Mouse (Mus musculus): Measurements from ENCODE around the gene Tanc2. TPM values are rescaled to one million over a fixed set of nuclear protein-coding genes. Genes with fewer than 3 reads are reported as not detected.

The Tanc2 gene
- total and polyA plus RNA-seq, 3 experiments, result 0.04 to 0.18 TPM; not detected in 1

DNA sequence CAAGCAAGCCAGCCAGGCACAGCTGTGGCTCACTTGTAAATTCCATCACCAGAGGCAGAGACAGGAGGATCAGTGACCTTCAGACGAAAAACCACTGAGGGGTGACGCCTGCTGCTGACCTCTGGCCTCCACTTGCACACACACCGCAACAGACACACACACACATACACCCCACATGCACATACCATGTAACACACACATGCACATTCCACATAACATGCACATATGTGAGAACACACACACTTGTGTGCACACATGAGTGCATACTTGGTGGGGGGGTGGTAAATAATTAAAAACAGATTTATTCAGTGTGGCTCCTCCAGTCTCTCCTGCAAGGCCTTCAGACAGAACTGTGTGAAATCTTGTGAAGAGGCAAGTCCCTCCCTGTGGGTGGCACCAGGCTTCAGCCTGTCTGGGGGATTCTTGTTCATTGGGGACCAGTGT, 361.8 kb downstream of the Tanc2 start:
- no peaks in the 10 kb centered on the region for H3K9me3 ChIP-seq (replicated peaks; ENCODE audit: insufficient read depth, low read length)
- peaks cover 2% of the 10 kb centered on the region in 2 experiments for H3K27me3 ChIP-seq (ENCODE audit: control insufficient read depth in 1 of 2, insufficient read depth in 2 of 2, low read length in 2 of 2)
- TF ChIP-seq CTCF (IDR thresholded peaks at IDR 0.05 in 2 of 3, conservative IDR thresholded peaks at IDR 0.05 in 1 of 3; ENCODE audit: control insufficient read depth in 1 of 3, insufficient read depth in 1 of 3, low read depth in 2 of 3, low read length in 3 of 3, poor library complexity in 1 of 3, severe bottlenecking in 1 of 3), result no peak
- TF ChIP-seq USF2 (IDR thresholded peaks at IDR 0.05; ENCODE audit: borderline replicate concordance in 1 of 2, insufficient read depth in 1 of 2, low read depth in 1 of 2, low read length in 2 of 2), result no peak
- no peak for TF ChIP-seq ZC3H11A (IDR thresholded peaks at IDR 0.05; ENCODE audit: low read depth, low read length)
- no peak for TF ChIP-seq MEF2A (IDR thresholded peaks at IDR 0.05; ENCODE audit: extremely low read depth, insufficient replicate concordance, low read depth, low read length, poor library complexity, severe bottlenecking)
- TF ChIP-seq ELF1 (IDR thresholded peaks at IDR 0.05; ENCODE audit: low read depth, low read length), result no peak
- TF ChIP-seq BHLHE40 (IDR thresholded peaks at IDR 0.05; ENCODE audit: borderline replicate concordance, low read depth, low read length), result no peak
- no peak for TF ChIP-seq MYC (IDR thresholded peaks at IDR 0.05; ENCODE audit: low read depth, low read length)
- no peak for TF ChIP-seq HCFC1 (IDR thresholded peaks at IDR 0.05; ENCODE audit: low read depth, low read length)
- TF ChIP-seq MAX (IDR thresholded peaks at IDR 0.05; ENCODE audit: low read length), result no peak
- no peak for TF ChIP-seq USF1 (IDR thresholded peaks at IDR 0.05; ENCODE audit: low read depth, low read length)
- peaks cover 5 to 19% of the 10 kb centered on the region in 2 experiments for H3K4me1 ChIP-seq (ENCODE audit: control insufficient read depth in 1 of 2, insufficient read depth in 2 of 2, low read length in 2 of 2)
- H3K9ac ChIP-seq (ENCODE audit: control insufficient read depth, low read depth, low read length, poor library complexity, severe bottlenecking), result no peak overlapping the region
- no peaks in the 10 kb centered on the region; the same call in 1 of the 2 replicates for H3K79me2 ChIP-seq (ENCODE audit: control insufficient read depth, insufficient read depth, low read length, poor library complexity)
- DNase-seq (ENCODE audit: low read depth, low spot score), result no peak
- H3K4me3 ChIP-seq (ENCODE audit: control insufficient read depth in 1 of 2, insufficient read depth in 1 of 2, low read depth in 2 of 2, low read length in 2 of 2), result no peak overlapping the region
- no peak overlapping the region for H3K27ac ChIP-seq (ENCODE audit: control insufficient read depth, low read depth, low read length)
- H3K36me3 ChIP-seq (ENCODE audit: control insufficient read depth in 1 of 2, insufficient read depth in 2 of 2, low read length in 2 of 2), result peaks cover 0 to 4% of the 10 kb centered on the region in 2 experiments; a peak in 2 of 4 replicates

DNA sequence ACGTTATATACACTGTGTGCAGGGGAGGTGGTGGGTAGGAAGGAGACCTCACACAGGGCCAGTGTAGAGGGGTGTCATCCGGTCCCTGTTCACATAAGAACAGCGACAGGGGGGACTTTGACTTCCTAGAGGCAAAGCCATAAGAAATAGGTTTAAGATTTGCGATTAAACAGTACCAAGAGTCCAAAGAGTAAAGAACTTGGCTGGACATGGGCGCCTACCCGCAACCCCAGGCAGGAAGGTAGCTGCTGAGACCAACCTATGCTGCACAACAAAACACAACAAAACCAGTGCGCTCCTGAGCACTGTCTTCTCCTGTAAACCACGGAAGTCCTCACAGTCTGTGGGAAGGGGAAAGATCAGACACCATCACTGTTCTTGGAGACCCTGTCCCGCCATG, 362.3 kb downstream of the Tanc2 start:
- Histone ChIP-seq H3K9me3 (replicated peaks; ENCODE audit: insufficient read depth, low read length) (no peaks in the 10 kb centered on the region), H3K4me1 (ENCODE audit: control insufficient read depth in 1 of 2, insufficient read depth in 2 of 2, low read length in 2 of 2) (peaks cover 4 to 17% of the 10 kb centered on the region in 2 experiments), H3K27ac (ENCODE audit: control insufficient read depth, low read depth, low read length) (no peak overlapping the region), H3K27me3 (ENCODE audit: control insufficient read depth in 1 of 2, insufficient read depth in 2 of 2, low read length in 2 of 2) (peaks cover 2% of the 10 kb centered on the region in 2 experiments), H3K9ac (ENCODE audit: control insufficient read depth, low read depth, low read length, poor library complexity, severe bottlenecking) (no peak overlapping the region), H3K4me3 (ENCODE audit: control insufficient read depth in 1 of 2, insufficient read depth in 1 of 2, low read depth in 2 of 2, low read length in 2 of 2) (no peak overlapping the region), H3K36me3 (ENCODE audit: control insufficient read depth in 1 of 2, insufficient read depth in 2 of 2, low read length in 2 of 2) (peaks cover 0 to 4% of the 10 kb centered on the region in 2 experiments; a peak in 2 of 4 replicates), H3K79me2 (ENCODE audit: control insufficient read depth, insufficient read depth, low read length, poor library complexity) (no peaks in the 10 kb centered on the region)
- no peak for DNase-seq (ENCODE audit: low read depth, low spot score)
- TF ChIP-seq TBP (IDR thresholded peaks at IDR 0.05; ENCODE audit: low read depth, low read length) (no peak), BHLHE40 (IDR thresholded peaks at IDR 0.05; ENCODE audit: borderline replicate concordance, low read depth, low read length) (no peak), MAX (IDR thresholded peaks at IDR 0.05; ENCODE audit: low read length) (no peak), MYB (IDR thresholded peaks at IDR 0.05; ENCODE audit: low read depth, low read length) (no peak), SMC3 (IDR thresholded peaks at IDR 0.05; ENCODE audit: low read depth, low read length) (no peak), GATA1 (IDR thresholded peaks at IDR 0.05; ENCODE audit: low read depth, low read length) (no peak), ZKSCAN1 (IDR thresholded peaks at IDR 0.05; ENCODE audit: low read depth, low read length) (no peak), CTCF (IDR thresholded peaks at IDR 0.05 in 2 of 3, conservative IDR thresholded peaks at IDR 0.05 in 1 of 3; ENCODE audit: control insufficient read depth in 1 of 3, insufficient read depth in 1 of 3, low read depth in 2 of 3, low read length in 3 of 3, poor library complexity in 1 of 3, severe bottlenecking in 1 of 3) (no peak), ZC3H11A (IDR thresholded peaks at IDR 0.05; ENCODE audit: low read depth, low read length) (no peak), RAD21 (IDR thresholded peaks at IDR 0.05; ENCODE audit: low read depth, low read length) (no peak), UBTF (IDR thresholded peaks at IDR 0.05; ENCODE audit: borderline replicate concordance, insufficient read depth, low read depth, low read length) (no peak), ELF1 (IDR thresholded peaks at IDR 0.05; ENCODE audit: low read depth, low read length) (no peak), TCF12 (IDR thresholded peaks at IDR 0.05; ENCODE audit: low read depth, low read length) (no peak), MAFK (IDR thresholded peaks at IDR 0.05; ENCODE audit: borderline replicate concordance, low read depth, low read length) (no peak), NRF1 (IDR thresholded peaks at IDR 0.05; ENCODE audit: insufficient read depth, low read depth, low read length, poor library complexity, severe bottlenecking) (no peak)

Data from MEL (cell line).